Mouse (Mus musculus) bone marrow macrophage, adult 2 months (primary cell): Measurements from ENCODE around the gene 1700069L16Rik. TPM values are rescaled to one million over a fixed set of nuclear protein-coding genes. Genes with fewer than 3 reads are reported as not detected.

Source experiments
- H3K27ac ChIP-seq: 2 replicates; pipeline ENCODE4 v1.5.1; 2012; ENCODE audit warnings: low read depth, low read length; ENCODE audit not compliant: insufficient read depth
- H3K4me1 ChIP-seq: 2 replicates; pipeline ENCODE4 v1.6.1; 2012; ENCODE audit warnings: low read length; ENCODE audit not compliant: control insufficient read depth, insufficient read depth
- H3K4me3 ChIP-seq: 2 replicates; pipeline ENCODE4 v1.5.1; 2012; ENCODE audit warnings: mild to moderate bottlenecking, low read length, moderate library complexity; ENCODE audit not compliant: insufficient read depth
- CTCF ChIP-seq: IDR thresholded peaks from 2 replicates; pipeline ENCODE4 v1.5.1; 2012; ENCODE audit warnings: low read depth, mild to moderate bottlenecking, low read length, moderate library complexity
- POLR2A ChIP-seq: IDR thresholded peaks from 2 replicates; pipeline ENCODE4 v1.6.1; 2012; ENCODE audit warnings: mild to moderate bottlenecking, low read depth, low read length, borderline replicate concordance
- polyA plus RNA-seq: library from polyadenylated mRNA; stranded (reverse); fragments of >200 nt; gene quantifications from 2 replicates; pipeline ENCODE4 v1.2.4, GENCODE M21; 2012; ENCODE audit not compliant: missing spikeins, insufficient read depth, insufficient read length

Gene 1700069L16Rik
- polyA plus RNA-seq: not detected in 2 replicates

GRCm38 (mm10) chr5:113724446-113724845, at the start of gene 1700069L16Rik:
TSS of gene 1700069L16Rik (minus strand) at chr5:113724772.
- H3K4me1 ChIP-seq: no peaks in the 10 kb centered on the region
- no peak for TF ChIP-seq POLR2A
- peak; percentile 85 for TF ChIP-seq CTCF

GRCm38 (mm10) chr5:113773664-113774063, 49.1 kb upstream of the 1700069L16Rik start:
- peaks cover 33% of the 10 kb centered on the region for H3K4me1 ChIP-seq
- peak; percentile 87 for TF ChIP-seq CTCF
- TF ChIP-seq POLR2A: no peak
- H3K4me3 ChIP-seq: peak overlapping the region; percentile 91
- peak overlapping the region; percentile 58 for H3K27ac ChIP-seq

More at GRCm38 (mm10) chr5:113724446-113724845, at the start of gene 1700069L16Rik:
- Histone ChIP-seq H3K4me3 (no peak within 1 kb of the TSS), H3K27ac (no peak within 1 kb of the TSS)

- peak overlapping the region; percentile 29; the same call in 1 of the 2 replicates for H3K27ac ChIP-seq
- H3K4me3 ChIP-seq: peak overlapping the region; percentile 91
- no peak for TF ChIP-seq POLR2A
- no peak for TF ChIP-seq CTCF
- peaks cover 37% of the 10 kb centered on the region for H3K4me1 ChIP-seq
These were observed 48.4 kb upstream of the 1700069L16Rik start for GRCm38 (mm10) chr5:113772905-113773519.

- Histone ChIP-seq H3K27ac (peak within 1 kb of the TSS; percentile 94), H3K4me1 (peaks cover 35% of the 10 kb centered on the region), H3K4me3 (peak within 1 kb of the TSS; percentile 91)
- TF ChIP-seq CTCF: no peak
- no peak for TF ChIP-seq POLR2A
These were observed 47.9 kb upstream of the 1700069L16Rik start, which contains the start of the genes Sart3 and Iscu for GRCm38 (mm10) chr5:113772450-113772895. TSS of gene Sart3 (minus strand) at chr5:113772510. TSS of gene Iscu (plus strand) at chr5:113772748.

GRCm38 (mm10) chr5:113771213-113772162, 46.9 kb upstream of the 1700069L16Rik start:
- Histone ChIP-seq H3K4me1 (peaks cover 29% of the 10 kb centered on the region), H3K4me3 (peak overlapping the region; percentile 86), H3K27ac (peak overlapping the region; percentile 94)
- no peak for TF ChIP-seq CTCF
- 0 out of 2 replicates have a peak, but pooled peaks have one; percentile 14 for TF ChIP-seq POLR2A

GRCm38 (mm10) chr5:113768806-113769205, 44.2 kb upstream of the 1700069L16Rik start:
- Histone ChIP-seq H3K27ac (no peak overlapping the region), H3K4me1 (peaks cover 10% of the 10 kb centered on the region), H3K4me3 (no peak overlapping the region)
- no peak for TF ChIP-seq CTCF
- no peak for TF ChIP-seq POLR2A

GRCm38 (mm10) chr5:113765641-113766526, 41.3 kb upstream of the 1700069L16Rik start:
- H3K4me1 ChIP-seq: peaks cover 20% of the 10 kb centered on the region
- no peak overlapping the region for H3K4me3 ChIP-seq
- no peak for TF ChIP-seq CTCF
- TF ChIP-seq POLR2A: no peak
- H3K27ac ChIP-seq: no peak overlapping the region

GRCm38 (mm10) chr5:113764426-113764825, 39.9 kb upstream of the 1700069L16Rik start:
- TF ChIP-seq CTCF (no peak), POLR2A (no peak)
- Histone ChIP-seq H3K4me3 (no peak overlapping the region), H3K27ac (no peak overlapping the region), H3K4me1 (peaks cover 16% of the 10 kb centered on the region)

GRCm38 (mm10) chr5:113761585-113761984, 37.0 kb upstream of the 1700069L16Rik start:
- no peak overlapping the region for H3K4me3 ChIP-seq
- H3K27ac ChIP-seq: peak overlapping the region; percentile 52
- peaks cover 11% of the 10 kb centered on the region for H3K4me1 ChIP-seq
- TF ChIP-seq CTCF (no peak), POLR2A (no peak)
